Mouse (Mus musculus): ENCODE data around the gene Zfp600.
"Not testable (repeated sequence)": the region's sequence is repeated elsewhere in the genome, so short reads cannot be mapped to it uniquely, and the experiment has no call there.

Gene Zfp600

GRCm38 (mm10) chr4:146156524-146156923, at the start of gene Zfp600:
Zfp600 (plus strand) TSS chr4:146156824.
- DNase-seq (ENCODE audit: low spot score in 2 of 2), result not testable (repeated sequence)

DNA sequence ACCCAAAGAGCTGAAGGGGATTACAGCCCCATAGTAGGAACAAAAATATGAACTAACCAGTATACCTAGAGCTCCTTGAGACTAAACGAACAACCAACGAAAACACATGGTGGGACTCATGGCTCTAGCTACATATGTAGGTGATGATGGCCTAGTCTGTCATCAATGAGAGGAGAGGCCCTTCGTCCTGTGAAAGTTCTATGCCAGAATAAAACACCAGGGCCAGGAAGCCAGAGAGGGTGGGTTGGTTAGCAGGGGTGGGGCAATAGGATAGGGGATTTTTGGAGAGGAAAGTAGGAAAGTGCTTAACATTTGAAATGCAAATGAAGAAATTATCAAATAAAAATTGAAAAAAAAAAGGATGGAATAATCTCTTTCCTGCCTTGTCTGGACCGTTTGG, 6.3 kb downstream of the Zfp600 start:
- DNase-seq (ENCODE audit: low spot score in 2 of 2), result not testable (repeated sequence)

GRCm38 (mm10) chr4:146167202-146167832, 10.7 kb downstream of the Zfp600 start:
- not testable (repeated sequence) for DNase-seq (ENCODE audit: low spot score in 2 of 2)

DNA sequence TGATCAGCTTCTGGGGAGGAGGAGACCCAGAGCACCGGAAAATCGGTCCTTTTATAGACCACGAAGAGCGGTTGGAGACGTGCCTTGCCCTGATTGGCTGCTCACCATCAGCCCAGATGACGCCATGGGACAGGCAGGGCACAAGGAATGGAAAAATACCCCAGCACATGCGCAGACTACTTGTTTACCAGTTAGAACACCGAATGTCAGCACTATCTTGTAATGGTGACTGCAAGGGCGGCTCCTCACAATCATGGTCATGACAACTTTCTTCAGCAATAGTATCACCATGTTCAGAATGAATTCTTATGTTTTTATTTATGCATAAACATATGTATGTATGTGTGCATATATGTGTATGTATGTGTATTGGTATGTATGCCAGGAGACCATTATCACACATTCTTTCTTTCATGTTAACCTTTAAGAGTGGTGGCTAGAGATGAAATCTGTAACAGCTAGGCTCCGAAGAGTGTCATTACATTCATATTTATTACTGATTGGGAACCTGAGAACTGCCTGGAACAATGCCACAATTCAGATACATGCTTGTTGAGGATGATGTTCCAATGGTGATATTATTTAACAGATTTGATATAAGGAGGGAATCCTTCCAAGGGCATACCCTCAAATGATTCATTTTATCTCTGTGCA, 11.4 kb downstream of the Zfp600 start:
- DNase-seq (ENCODE audit: low spot score in 2 of 2), result not testable (repeated sequence)

DNA sequence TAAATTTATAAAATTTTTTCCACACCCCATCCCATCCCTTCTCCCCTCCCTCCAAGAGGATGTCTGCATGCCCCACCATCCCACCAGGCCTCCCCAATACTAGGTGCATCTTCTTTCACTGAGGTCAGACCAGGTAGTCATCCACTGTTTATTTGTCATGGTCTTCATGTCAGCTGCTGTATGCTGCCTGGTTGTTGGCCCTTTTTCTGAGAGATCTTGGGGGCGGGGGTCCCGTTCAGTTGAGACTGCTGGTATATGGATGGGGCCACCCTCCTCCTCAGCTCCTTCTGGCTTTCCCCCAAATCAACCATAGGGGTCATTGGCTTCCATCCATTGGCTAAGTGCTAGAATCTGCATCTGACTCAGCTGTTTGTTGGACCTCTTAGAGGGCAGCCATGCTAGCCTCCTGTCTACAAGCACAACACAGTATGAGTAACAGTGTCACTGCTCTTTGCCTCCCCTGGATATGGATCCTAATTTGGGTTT, 12.1 kb downstream of the Zfp600 start:
- DNase-seq (ENCODE audit: low spot score in 2 of 2), result not testable (repeated sequence)

- DNase-seq (ENCODE audit: low spot score in 2 of 2), result peak; percentile 5 to 29
These were observed 17.0 kb downstream of the Zfp600 start for GRCm38 (mm10) chr4:146173378-146174226.

GRCm38 (mm10) chr4:146204357-146204756, 47.7 kb downstream of the Zfp600 start:
- not testable (repeated sequence) for DNase-seq (ENCODE audit: low spot score in 2 of 2)

- not testable (repeated sequence) for DNase-seq (ENCODE audit: low spot score in 2 of 2)
These were observed 82.9 kb downstream of the Zfp600 start for GRCm38 (mm10) chr4:146239252-146240244.

- peak in 1 of 2 experiments; percentile 20 for DNase-seq (ENCODE audit: low spot score in 2 of 2)
These were observed 85.5 kb downstream of the Zfp600 start for GRCm38 (mm10) chr4:146242119-146242518.
